Mouse (Mus musculus): ENCODE measurements around the gene Klk11. TPM values are rescaled to one million over a fixed set of nuclear protein-coding genes. Genes with fewer than 3 reads are reported as not detected.

The Klk11 gene
- total RNA-seq, 2 experiments from 2014 or later: 0.53 TPM; not detected in 1

- no peak for DNase-seq (ENCODE audit: low spot score)
Measured at GRCm38 (mm10) chr7:43796355-43796754, 22.0 kb downstream of the Klk11 start.

GRCm38 (mm10) chr7:43797333-43797769 is 22.9 kb downstream of the Klk11 start, which contains the start of gene Klk8:
TSS of gene Klk8 (plus strand) at chr7:43797577.
- no peak for DNase-seq (ENCODE audit: low spot score)

GRCm38 (mm10) chr7:43797844-43798462 is 23.5 kb downstream of the Klk11 start:
- no peak for DNase-seq (ENCODE audit: low spot score)

- no peak for DNase-seq (ENCODE audit: low spot score)
Measured at GRCm38 (mm10) chr7:43799876-43800275, 25.5 kb downstream of the Klk11 start.

- no peak for DNase-seq (ENCODE audit: low spot score)
Measured at GRCm38 (mm10) chr7:43810994-43811393, 36.6 kb downstream of the Klk11 start, which contains the start of gene Klk7. TSS of gene Klk7 (plus strand) at chr7:43811294.

GRCm38 (mm10) chr7:43815211-43815610 is 40.8 kb downstream of the Klk11 start:
- DNase-seq (ENCODE audit: low spot score): no peak

GRCm38 (mm10) chr7:43816746-43817145 is 42.3 kb downstream of the Klk11 start:
- no peak for DNase-seq (ENCODE audit: low spot score)

- DNase-seq (ENCODE audit: low spot score): no peak
Measured at GRCm38 (mm10) chr7:43821581-43821980, 47.2 kb downstream of the Klk11 start.

GRCm38 (mm10) chr7:43824199-43824598 is 49.8 kb downstream of the Klk11 start, which contains the start of gene Klk6:
TSS of gene Klk6 (plus strand) at chr7:43824499.
- no peak for DNase-seq (ENCODE audit: low spot score)

- no peak for DNase-seq (ENCODE audit: low spot score)
Measured at GRCm38 (mm10) chr7:43826056-43826455, 51.7 kb downstream of the Klk11 start.

GRCm38 (mm10) chr7:43827706-43828105 is 53.3 kb downstream of the Klk11 start:
- DNase-seq (ENCODE audit: low spot score): no peak

Other genes with a start within 250 kb of the Klk11 start
- gene Cd33, start 230.2 kb upstream of the Klk11 start, total RNA-seq (2021): 1 to 10 TPM in 1 of 2 experiments, under 1 TPM in 1; 1.00 to 1.2 TPM
- under 1 TPM; 0.55 to 0.59 TPM for gene Zfp658, start 212.3 kb upstream of the Klk11 start, total RNA-seq (2021)
- gene Zfp719, start 195.0 kb upstream of the Klk11 start, total RNA-seq (2021): 1 to 10 TPM; 3.4 to 3.9 TPM
- not detected for gene Zfp819, start 167.4 kb upstream of the Klk11 start, total RNA-seq (2021)
- not detected for gene Ceacam18, start 139.9 kb upstream of the Klk11 start, total RNA-seq (2021)
- under 1 TPM; 0.16 to 0.40 TPM for gene Siglece, start 114.4 kb upstream of the Klk11 start, total RNA-seq (2021)
- gene Ctu1, start 102.6 kb upstream of the Klk11 start, total RNA-seq (2021): 1 to 10 TPM; 1.7 to 2.0 TPM
- not detected for gene Klk14, start 84.2 kb upstream of the Klk11 start, total RNA-seq (2021)
- under 1 TPM in 1 of 2 experiments, not detected in 1; 0.33 TPM for gene Klk13, start 62.0 kb upstream of the Klk11 start, total RNA-seq (2021)
- not detected for gene Klk12, start 5.7 kb upstream of the Klk11 start, total RNA-seq (2021)
- under 1 TPM; 0.39 to 0.47 TPM for gene Klk10, start 6.4 kb downstream of the Klk11 start, total RNA-seq (2021)
- not detected for gene Klk9, start 17.3 kb downstream of the Klk11 start, total RNA-seq (2021)
- 1 to 10 TPM; 1.1 to 1.3 TPM for gene Klk8, start 23.0 kb downstream of the Klk11 start, total RNA-seq (2021)
- gene Klk7, start 36.7 kb downstream of the Klk11 start, total RNA-seq (2021): not detected
- not detected for gene Klk6, start 49.9 kb downstream of the Klk11 start, total RNA-seq (2021)
- not detected for gene Klk5, start 67.4 kb downstream of the Klk11 start, total RNA-seq (2021)
- gene Klk4, start 106.6 kb downstream of the Klk11 start, total RNA-seq (2021): not detected
- not detected for gene Klk15, start 159.1 kb downstream of the Klk11 start, total RNA-seq (2021)
- not detected for gene Klk1b8, start 176.1 kb downstream of the Klk11 start, total RNA-seq (2021)
- gene Klk1b1, start 192.1 kb downstream of the Klk11 start, total RNA-seq (2021): not detected
- not detected for gene Klk1b9, start 201.5 kb downstream of the Klk11 start, total RNA-seq (2021)
- gene Klk1b11, start 221.3 kb downstream of the Klk11 start, total RNA-seq (2021): not detected
- 1 to 10 TPM in 1 of 2 experiments, under 1 TPM in 1; 0.21 to 1.1 TPM for gene Klk1b26, start 237.6 kb downstream of the Klk11 start, total RNA-seq (2021)

Measured in gastrocnemius, adult 18-20 months (tissue).